Mouse (Mus musculus) neural tube, embryonic 14.5 days (tissue): Measurements from ENCODE around the gene Rtp2. TPM values are rescaled to one million over a fixed set of nuclear protein-coding genes. Genes with fewer than 3 reads are reported as not detected.

ENCODE experiments used
- ATAC-seq: fragments of 200-750 bp; cut with Nextera tagmentation; 2 replicates; pipeline ENCODE4 v1.8.0; 2017; ENCODE audit warnings: low read depth, mild to moderate bottlenecking, moderate TSS enrichment, moderate library complexity
- H3K27ac ChIP-seq: fragments of 300-500 bp; sonication (generic); 2 replicates; pipeline ENCODE4 v1.5.1; 2014; ENCODE audit warnings: low read depth, mild to moderate bottlenecking, control low read depth, low read length, moderate library complexity, mixed read lengths
- H3K27me3 ChIP-seq: fragments of 300-500 bp; sonication (generic); 2 replicates; pipeline ENCODE4 v1.6.1; 2014; ENCODE audit warnings: low read length; ENCODE audit not compliant: control insufficient read depth, insufficient read depth
- H3K36me3 ChIP-seq: fragments of 300-500 bp; sonication (generic); 2 replicates; pipeline ENCODE4 v1.6.1; 2014; ENCODE audit warnings: low read length, mixed read lengths; ENCODE audit not compliant: control insufficient read depth, insufficient read depth
- H3K4me1 ChIP-seq: fragments of 300-500 bp; sonication (generic); 2 replicates; pipeline ENCODE4 v1.6.1; 2014; ENCODE audit warnings: low read length; ENCODE audit not compliant: control insufficient read depth, insufficient read depth
- H3K4me2 ChIP-seq: fragments of 300-500 bp; sonication (generic); 2 replicates; pipeline ENCODE4 v1.6.1; 2014; ENCODE audit warnings: mild to moderate bottlenecking, low read depth, low read length, control low read depth
- H3K4me3 ChIP-seq: fragments of 300-500 bp; sonication (generic); 2 replicates; pipeline ENCODE4 v1.5.1; 2014; ENCODE audit warnings: low read depth, low read length, control low read depth, mixed read lengths
- H3K9ac ChIP-seq: fragments of 300-500 bp; sonication (generic); replicated peaks from 2 replicates; pipeline ENCODE4 v1.6.1; 2014; ENCODE audit warnings: low read depth, mild to moderate bottlenecking, control low read depth, low read length, mixed read lengths
- H3K9me3 ChIP-seq: fragments of 300-500 bp; sonication (generic); 2 replicates; pipeline ENCODE4 v1.6.1; 2016; ENCODE audit warnings: low read length; ENCODE audit not compliant: control insufficient read depth
- WGBS: fragments of 180-500 bp; shearing (Covaris S2); extraction: QIAGEN DNeasy Blood & Tissue Kit; methylation state at CpG from one replicate; pipeline ENCODE4 v1.1.7; 2014; 5-methylcytosine and 5-hydroxymethylcytosine counted together
- polyA plus RNA-seq: library from polyadenylated mRNA; unstranded; fragments of >200 nt; fragmentation: Nextera tagmentation; extraction: Ambion mirVana; gene quantifications from 2 replicates; pipeline ENCODE4 v1.2.1, GENCODE M21; 2014

Rtp2 gene
- polyA plus RNA-seq, 1 experiment from 2014 or later, result not detected

DNA sequence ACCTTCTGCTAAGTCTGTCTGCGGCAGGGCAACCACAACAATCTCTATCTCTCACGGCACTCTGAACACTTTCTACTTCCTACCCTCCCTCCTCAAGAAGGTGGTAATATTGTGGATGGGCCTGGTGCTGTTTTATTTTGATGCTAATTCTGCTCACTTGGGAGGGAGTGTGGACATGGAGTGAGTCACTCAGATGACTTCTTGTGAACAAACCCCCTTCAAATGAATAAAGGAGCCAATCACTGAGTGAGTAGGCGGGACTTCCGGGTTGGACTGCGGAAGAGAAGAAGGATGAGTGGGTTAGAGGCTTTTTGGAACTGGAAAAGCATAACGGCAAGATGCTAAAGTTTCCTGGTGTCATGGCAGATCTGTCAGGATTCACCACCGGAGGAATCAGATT lies 30.8 kb downstream of the Rtp2 start:
- Histone ChIP-seq H3K9me3 (no peaks in the 10 kb centered on the region), H3K4me1 (peaks cover 7% of the 10 kb centered on the region), H3K4me3 (no peak overlapping the region), H3K27ac (no peak overlapping the region), H3K9ac (no peak overlapping the region), H3K4me2 (no peak overlapping the region), H3K36me3 (no peaks in the 10 kb centered on the region), H3K27me3 (no peaks in the 10 kb centered on the region)
- ATAC-seq, result no peak
- 93% methylated on average over 7 of the region's 7 CpGs for WGBS

DNA sequence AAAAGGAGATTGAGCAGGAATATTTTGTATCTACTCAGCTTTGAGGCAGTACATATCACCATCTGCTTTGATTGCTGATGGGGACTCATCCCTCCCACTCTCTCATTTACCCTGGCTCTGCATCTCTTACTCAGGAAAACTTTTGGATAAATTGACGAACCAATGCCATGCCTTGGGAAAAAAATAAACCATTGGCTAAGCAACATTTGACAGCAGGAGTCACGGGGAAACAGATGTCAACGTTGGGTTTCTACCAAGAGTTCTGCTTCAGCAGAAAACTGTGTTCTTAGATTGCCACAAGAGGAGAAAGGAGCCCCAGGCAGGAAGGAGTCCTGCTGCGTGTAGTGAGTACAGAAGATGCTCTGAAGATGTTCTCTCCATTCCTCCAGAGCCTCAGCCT lies 32.1 kb downstream of the Rtp2 start:
- Histone ChIP-seq H3K4me2 (no peak overlapping the region), H3K27ac (no peak overlapping the region), H3K9ac (no peak overlapping the region), H3K4me1 (peaks cover 7% of the 10 kb centered on the region), H3K36me3 (no peaks in the 10 kb centered on the region), H3K9me3 (no peaks in the 10 kb centered on the region), H3K27me3 (no peaks in the 10 kb centered on the region), H3K4me3 (no peak overlapping the region)
- 81% methylated on average over 4 of the region's 4 CpGs for WGBS
- ATAC-seq, result no peak

DNA sequence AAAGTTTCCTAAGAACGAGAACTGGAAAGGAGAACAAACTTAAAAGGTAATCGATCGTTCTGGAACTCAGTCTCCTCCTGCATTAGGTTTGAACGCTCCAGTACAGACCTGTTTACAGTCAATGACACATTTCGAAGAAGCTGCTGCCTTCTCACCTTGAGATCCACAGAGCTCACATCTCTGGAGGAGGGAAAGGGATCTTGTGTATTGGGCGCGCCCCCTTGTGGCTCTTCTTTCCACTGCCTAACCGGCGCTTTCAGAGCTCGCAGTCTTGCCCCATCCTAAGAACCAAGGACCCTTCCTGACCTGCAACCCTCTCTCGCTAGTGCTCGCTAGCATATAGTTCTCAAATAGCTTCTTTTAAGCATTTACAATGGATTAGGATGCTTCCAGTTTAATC lies 33.4 kb downstream of the Rtp2 start:
- WGBS, result 16% methylated on average over 12 of the region's 12 CpGs
- Histone ChIP-seq H3K27me3 (0 out of 2 replicates have a peak, but pooled peaks cover 2% of the 10 kb centered on the region), H3K36me3 (no peaks in the 10 kb centered on the region), H3K4me2 (peak overlapping the region; percentile 40), H3K4me1 (peaks cover 7% of the 10 kb centered on the region), H3K27ac (no peak overlapping the region), H3K9me3 (no peaks in the 10 kb centered on the region), H3K9ac (no peak overlapping the region), H3K4me3 (no peak overlapping the region)
- ATAC-seq, result peak; percentile 90

DNA sequence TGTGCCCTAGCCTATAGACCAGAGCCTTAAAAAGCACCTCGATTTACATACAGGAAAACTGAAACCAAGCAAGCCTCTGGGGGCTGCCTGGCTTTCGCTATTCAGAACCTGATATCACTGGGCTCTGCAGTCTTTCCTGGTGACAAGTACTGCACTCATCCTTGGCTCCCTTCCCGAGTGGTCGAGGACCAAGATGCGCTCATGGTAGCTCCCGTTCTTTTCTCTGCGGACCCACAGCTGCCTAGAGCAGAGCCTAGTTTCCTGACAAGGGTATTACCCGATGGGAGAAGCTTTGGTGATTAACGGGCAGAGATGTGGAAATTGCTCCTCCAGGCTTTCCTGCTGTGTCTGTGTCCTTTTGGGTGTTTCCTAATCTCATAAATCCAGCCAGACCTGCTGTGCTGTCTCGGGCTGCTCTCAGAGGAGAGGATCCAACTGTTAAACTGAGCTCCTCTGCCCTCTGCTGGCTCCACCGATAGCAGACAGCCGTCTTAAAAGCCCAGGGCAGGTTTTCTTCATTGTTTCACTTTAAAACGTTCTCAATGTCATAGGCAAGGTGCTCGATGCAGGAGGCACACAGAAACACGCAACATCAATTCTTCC lies 34.1 kb downstream of the Rtp2 start:
- Histone ChIP-seq H3K4me3 (peak overlapping the region; percentile 4; the same call in 1 of the 2 replicates), H3K9ac (peak overlapping the region; percentile 37), H3K4me1 (peaks cover 7% of the 10 kb centered on the region), H3K27ac (peak overlapping the region; percentile 25; the same call in 1 of the 2 replicates), H3K27me3 (0 out of 2 replicates have a peak, but pooled peaks cover 2% of the 10 kb centered on the region), H3K9me3 (no peaks in the 10 kb centered on the region), H3K36me3 (no peaks in the 10 kb centered on the region), H3K4me2 (peak overlapping the region; percentile 40)
- ATAC-seq, result peak; percentile 94
- 5% methylated on average over 15 of the region's 15 CpGs for WGBS

DNA sequence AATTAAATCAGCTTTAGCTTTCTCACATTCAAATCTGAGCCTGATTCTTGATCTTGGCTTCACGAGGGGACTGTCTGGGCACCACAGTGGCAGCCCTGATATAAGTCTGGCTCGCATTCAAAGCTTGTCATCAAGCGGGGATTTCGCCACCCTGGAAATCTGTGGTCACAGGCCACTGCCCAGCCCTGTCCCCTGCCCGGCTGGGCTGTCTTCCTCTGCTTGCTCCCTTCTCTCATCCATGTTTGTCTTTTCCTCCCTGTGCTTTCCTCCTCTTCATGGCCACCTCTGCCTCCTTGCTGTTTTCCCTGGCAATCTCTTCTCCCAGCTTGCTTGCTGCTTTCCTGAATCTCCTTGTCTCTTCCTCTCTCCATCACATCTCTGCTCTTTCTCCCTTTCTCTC lies 34.7 kb downstream of the Rtp2 start:
- peak overlapping the region; percentile 4; the same call in 1 of the 2 replicates for H3K4me3 ChIP-seq
- no peaks in the 10 kb centered on the region for H3K9me3 ChIP-seq
- 59% methylated on average over 5 of the region's 5 CpGs for WGBS
- H3K36me3 ChIP-seq, result no peaks in the 10 kb centered on the region
- peak overlapping the region; percentile 25; the same call in 1 of the 2 replicates for H3K27ac ChIP-seq
- peak overlapping the region; percentile 40 for H3K4me2 ChIP-seq
- 0 out of 2 replicates have a peak, but pooled peaks cover 2% of the 10 kb centered on the region for H3K27me3 ChIP-seq
- peak overlapping the region; percentile 37 for H3K9ac ChIP-seq
- peaks cover 7% of the 10 kb centered on the region for H3K4me1 ChIP-seq
- ATAC-seq, result no peak

DNA sequence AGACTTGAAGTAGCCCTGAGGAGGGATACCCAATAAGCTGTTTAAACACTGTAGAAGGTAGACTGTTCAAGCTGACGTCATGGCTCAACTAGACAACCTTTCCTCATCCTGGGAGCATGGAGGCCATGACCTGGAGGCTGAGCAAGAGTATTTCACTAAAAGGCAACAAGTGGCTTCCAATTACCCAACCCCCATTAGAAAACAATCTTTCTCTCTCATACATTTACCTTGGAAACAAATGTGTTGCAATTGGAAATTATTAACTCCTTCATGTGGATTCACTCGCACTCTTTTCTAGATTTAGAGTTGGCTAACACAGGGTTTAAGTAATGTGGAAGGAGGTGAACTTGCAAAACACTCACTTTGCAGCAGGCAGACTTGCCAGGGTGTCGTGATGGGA lies 37.1 kb downstream of the Rtp2 start:
- no peak for ATAC-seq
- H3K4me2 ChIP-seq, result no peak overlapping the region
- 0 out of 2 replicates have a peak, but pooled peaks cover 8% of the 10 kb centered on the region for H3K27me3 ChIP-seq

DNA sequence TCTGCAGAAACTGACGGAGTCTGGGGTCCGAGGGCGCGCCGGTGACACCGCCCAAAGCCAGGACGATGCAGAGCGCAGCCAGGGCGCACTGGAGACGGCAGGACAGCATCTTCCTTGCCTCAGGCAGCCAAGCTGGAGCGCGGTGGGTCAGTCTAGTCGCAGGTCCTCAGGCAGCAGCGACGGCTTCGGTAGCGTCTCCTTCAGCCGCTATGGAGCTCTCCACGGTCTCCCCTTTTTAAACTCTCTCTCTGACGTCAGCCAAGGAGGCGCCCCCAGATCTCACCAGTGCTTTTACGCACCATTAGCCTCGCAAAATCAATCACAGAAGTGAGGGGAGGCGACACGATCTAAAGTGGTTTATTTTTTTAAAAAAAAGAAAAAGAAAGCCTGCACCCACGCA lies 41.6 kb downstream of the Rtp2 start, which contains the start of gene Sst:
Gene Sst (minus strand): TSS at position 323 of the 400 bp plus-strand sequence.
- ATAC-seq, result peak; percentile 50; the same call in 1 of the 2 replicates
- Histone ChIP-seq H3K4me1 (peaks cover 3% of the 10 kb centered on the region; the same call in 1 of the 2 replicates), H3K27me3 (0 out of 2 replicates have a peak, but pooled peaks cover 8% of the 10 kb centered on the region), H3K4me2 (peak within 1 kb of the TSS; percentile 39), H3K4me3 (peak within 1 kb of the TSS; percentile 17), H3K9ac (0 out of 2 replicates have a peak within 1 kb of the TSS, but pooled peaks have one; percentile 3), H3K36me3 (no peaks in the 10 kb centered on the region), H3K27ac (no peak within 1 kb of the TSS), H3K9me3 (no peaks in the 10 kb centered on the region)
- 4% methylated on average over 26 of the region's 26 CpGs for WGBS

More for the DNA sequence above, 37.1 kb downstream of the Rtp2 start:
- 89% methylated on average over 3 of the region's 3 CpGs for WGBS
- Histone ChIP-seq H3K9ac (no peak overlapping the region), H3K4me3 (no peak overlapping the region), H3K9me3 (no peaks in the 10 kb centered on the region), H3K27ac (no peak overlapping the region), H3K4me1 (peaks cover 7% of the 10 kb centered on the region), H3K36me3 (no peaks in the 10 kb centered on the region)

DNA sequence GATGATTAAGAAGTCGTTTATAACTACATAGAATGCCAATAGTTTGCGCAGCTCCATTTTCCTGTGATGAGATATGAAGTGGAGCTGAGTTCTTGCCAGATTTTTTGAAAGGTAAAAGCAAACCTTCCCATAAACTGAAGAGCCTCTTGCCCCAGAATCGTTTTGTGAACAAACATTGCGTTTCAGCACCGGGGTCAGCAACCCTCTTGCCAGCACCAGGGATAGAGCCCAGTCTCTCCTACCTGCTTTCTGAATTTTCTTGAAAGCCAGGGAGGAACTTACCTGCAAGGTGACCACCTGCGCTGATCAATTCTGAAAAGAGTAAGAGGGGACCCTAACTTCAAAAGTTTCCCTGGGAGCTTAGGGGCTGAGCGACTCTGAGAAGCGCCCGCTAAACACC lies 42.0 kb downstream of the Rtp2 start:
- Histone ChIP-seq H3K9me3 (no peaks in the 10 kb centered on the region), H3K27me3 (0 out of 2 replicates have a peak, but pooled peaks cover 8% of the 10 kb centered on the region), H3K4me2 (peak overlapping the region; percentile 39), H3K4me1 (peaks cover 3% of the 10 kb centered on the region; the same call in 1 of the 2 replicates), H3K4me3 (peak overlapping the region; percentile 17), H3K27ac (no peak overlapping the region), H3K36me3 (no peaks in the 10 kb centered on the region), H3K9ac (no peak overlapping the region)
- 11% methylated on average over 9 of the region's 9 CpGs for WGBS
- ATAC-seq, result peak; percentile 8; the same call in 1 of the 2 replicates

DNA sequence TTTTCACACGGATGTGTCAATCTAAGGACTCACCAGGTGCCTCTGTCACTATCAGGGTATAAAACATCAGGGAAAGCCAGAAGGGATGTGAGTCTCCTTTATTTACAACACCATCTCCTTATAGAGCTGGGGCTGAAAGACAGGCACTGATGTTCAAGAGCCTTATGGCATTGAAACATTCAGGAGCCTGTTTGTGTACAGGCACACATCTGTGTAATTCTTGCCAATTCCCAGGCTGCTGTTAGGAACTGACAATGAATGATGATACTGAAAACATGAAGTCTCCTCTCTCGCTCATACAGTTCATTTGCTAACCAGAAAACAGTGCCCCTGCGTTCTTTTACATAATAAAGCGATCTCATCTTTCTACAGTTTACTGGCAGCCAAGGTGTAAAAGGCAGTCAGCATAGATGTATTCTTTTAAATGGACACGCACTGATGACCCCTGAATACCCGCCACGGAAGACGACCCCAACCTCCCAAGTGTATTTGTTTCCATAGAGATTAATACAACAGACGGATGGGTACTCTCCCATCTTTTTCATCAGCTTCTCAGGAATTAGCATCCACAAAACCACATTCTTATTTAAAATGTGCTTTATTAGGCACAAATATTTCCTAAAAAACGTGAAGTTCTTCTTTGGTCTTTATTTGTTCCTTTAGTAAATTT lies 44.1 kb downstream of the Rtp2 start:
- 0 out of 2 replicates have a peak, but pooled peaks have one; percentile 36 for ATAC-seq
- Histone ChIP-seq H3K36me3 (no peaks in the 10 kb centered on the region), H3K27me3 (0 out of 2 replicates have a peak, but pooled peaks cover 6% of the 10 kb centered on the region), H3K27ac (peak overlapping the region; percentile 5; the same call in 1 of the 2 replicates), H3K9me3 (no peaks in the 10 kb centered on the region), H3K9ac (no peak overlapping the region), H3K4me1 (peaks cover 3% of the 10 kb centered on the region; the same call in 1 of the 2 replicates), H3K4me3 (no peak overlapping the region), H3K4me2 (no peak overlapping the region)
- WGBS, result 27% methylated on average over 10 of the region's 10 CpGs
